10 mouse cellular contexts compared by ENCODE assay signal in genomic region chr16:38295349-38295930, GRCm38 (mm10). TPM values are rescaled to one million over a fixed set of nuclear protein-coding genes. Genes with fewer than 3 reads are reported as not detected.
DNase-seq lines count a peak whose midpoint lies in the region; ATAC-seq and TF ChIP-seq lines count a peak whose summit lies in the region.
"Had no signal": no experiment of that assay in that cellular context is flagged by ENCODE, and none has a peak within 500 bp of the region (broad histone marks: within the 10 kb centered on the region; RNA-seq: fewer than 3 reads in every experiment).

No protein-coding gene starts in this region.

- in situ Hi-C loops in CH12.LX (cut with MboI; ENCODE audit: low pct_ligation_motif_present, low pct_unique_long_range_greater_than_20kb, low sequenced_read_pairs), result no loop called here

- intact Hi-C loops in left cerebral cortex, postnatal 10 days (cut with DNase I), result no loop called here

- H3K79me2 ChIP-seq in CH12.LX (replicated peaks; ENCODE audit: control insufficient read depth, extremely low read depth, insufficient read depth, poor library complexity, severe bottlenecking), result no peaks in the 10 kb centered on the region

- H3K9me3 ChIP-seq in CH12.LX (replicated peaks; ENCODE audit: low read length), result no peaks in the 10 kb centered on the region
- no peaks in the 10 kb centered on the region for H3K9me3 ChIP-seq in liver, embryonic 16.5 days (replicated peaks; ENCODE audit: control insufficient read depth, low read length)
- H3K9me3 ChIP-seq in midbrain, embryonic 15.5 days, result no peaks in the 10 kb centered on the region
- H3K9me3 ChIP-seq: embryonic facial prominence, embryonic 12.5 days had no signal

- peak in 1 of 2 experiments; percentile 82; a peak in 3 of 4 replicates for TF ChIP-seq CTCF in CH12.LX (conservative IDR thresholded peaks at IDR 0.05 in 1 of 2, IDR thresholded peaks at IDR 0.05 in 1 of 2; ENCODE audit: low read depth in 2 of 2, low read length in 2 of 2)
- TF ChIP-seq CTCF in embryonic fibroblast, embryonic 13.5 days (IDR thresholded peaks at IDR 0.05; ENCODE audit: borderline replicate concordance, insufficient read depth, low read length), result peak; percentile 29; the same call in 1 of the 2 replicates

- TF ChIP-seq POLR2A in CH12.LX (IDR thresholded peaks at IDR 0.05; ENCODE audit: low read depth, low read length), result no peak
- no peak for TF ChIP-seq POLR2A in embryonic fibroblast, embryonic 13.5 days (IDR thresholded peaks at IDR 0.05; ENCODE audit: low read depth, low read length)

- no peak for TF ChIP-seq EP300 in CH12.LX (IDR thresholded peaks at IDR 0.05; ENCODE audit: low read length)

- H3K36me3 ChIP-seq in CH12.LX (replicated peaks in 1 of 2; ENCODE audit: control insufficient read depth in 1 of 2, insufficient read depth in 1 of 2, low read length in 1 of 2), result peaks cover 0 to 4% of the 10 kb centered on the region in 2 experiments
- H3K36me3 ChIP-seq in liver, embryonic 16.5 days (ENCODE audit: control insufficient read depth, insufficient read depth), result no peaks in the 10 kb centered on the region
- no peaks in the 10 kb centered on the region for H3K36me3 ChIP-seq in midbrain, embryonic 15.5 days (replicated peaks)
- H3K36me3 ChIP-seq: embryonic facial prominence, embryonic 12.5 days had no signal

- ATAC-seq in liver, embryonic 16.5 days (ENCODE audit: low read depth), result no peak
- ATAC-seq in midbrain, embryonic 15.5 days (replicated peaks), result no peak

- TF ChIP-seq RAD21 in CH12.LX (IDR thresholded peaks at IDR 0.05; ENCODE audit: low read depth, low read length), result peak; percentile 87

- H3K9ac ChIP-seq in CH12.LX (ENCODE audit: insufficient read depth, low read depth), result no peak overlapping the region
- no peak overlapping the region for H3K9ac ChIP-seq in liver, embryonic 16.5 days (ENCODE audit: low read depth, low read length)
- H3K9ac ChIP-seq in midbrain, embryonic 15.5 days, result no peak overlapping the region
- H3K9ac ChIP-seq: embryonic facial prominence, embryonic 12.5 days had no signal

- no peak overlapping the region for H3K27ac ChIP-seq in CH12.LX (ENCODE audit: insufficient read depth, low read depth)
- H3K27ac ChIP-seq in embryonic fibroblast, embryonic 13.5 days (ENCODE audit: insufficient read depth, low read length), result no peak overlapping the region
- H3K27ac ChIP-seq in liver, embryonic 16.5 days (ENCODE audit: low read length), result 0 out of 2 replicates have a peak overlapping the region, but pooled peaks have one; percentile 7
- H3K27ac ChIP-seq in midbrain, embryonic 15.5 days, result no peak overlapping the region
- H3K27ac ChIP-seq: embryonic facial prominence, embryonic 12.5 days had no signal

- 27% methylated on average over 5 of the region's 5 CpGs for WGBS in liver, embryonic 16.5 days (ENCODE audit: insufficient replicate concordance)
- WGBS in midbrain, embryonic 15.5 days, result 59% methylated on average over 5 of the region's 5 CpGs

- no peak overlapping the region for H3K4me2 ChIP-seq in CH12.LX (ENCODE audit: insufficient read depth, low read depth, poor library complexity, severe bottlenecking)
- no peak overlapping the region for H3K4me2 ChIP-seq in liver, embryonic 16.5 days (ENCODE audit: low read depth, low read length)
- no peak overlapping the region for H3K4me2 ChIP-seq in midbrain, embryonic 15.5 days
- H3K4me2 ChIP-seq: embryonic facial prominence, embryonic 12.5 days had no signal

- peaks cover 0 to 3% of the 10 kb centered on the region in 2 experiments; a peak in 1 of 4 replicates for H3K4me1 ChIP-seq in CH12.LX (ENCODE audit: control insufficient read depth in 1 of 2, insufficient read depth in 2 of 2)
- no peaks in the 10 kb centered on the region for H3K4me1 ChIP-seq in embryonic fibroblast, embryonic 13.5 days (ENCODE audit: control insufficient read depth, insufficient read depth, low read length)
- no peaks in the 10 kb centered on the region; the same call in 1 of the 2 replicates for H3K4me1 ChIP-seq in liver, embryonic 16.5 days (ENCODE audit: control insufficient read depth, low read depth, low read length)
- no peaks in the 10 kb centered on the region for H3K4me1 ChIP-seq in midbrain, embryonic 15.5 days
- H3K4me1 ChIP-seq: embryonic facial prominence, embryonic 12.5 days had no signal

- peak; percentile 11 for DNase-seq in left cerebral cortex, adult 11 months (ENCODE audit: low spot score)
- no peak for DNase-seq in left cerebral cortex, postnatal 10 days (ENCODE audit: extremely low spot score in 1 of 2, low spot score in 2 of 2)
- DNase-seq in CH12.LX (ENCODE audit: extremely low read depth), result no peak
- DNase-seq in spleen, postnatal 10 days (ENCODE audit: low spot score in 2 of 2), result no peak

- H3K27me3 ChIP-seq in CH12.LX (replicated peaks), result no peaks in the 10 kb centered on the region
- no peaks in the 10 kb centered on the region for H3K27me3 ChIP-seq in liver, embryonic 16.5 days (ENCODE audit: control insufficient read depth, insufficient read depth, low read depth, low read length)
- no peaks in the 10 kb centered on the region for H3K27me3 ChIP-seq in midbrain, embryonic 15.5 days (replicated peaks)
- H3K27me3 ChIP-seq: embryonic facial prominence, embryonic 12.5 days had no signal

- no peak overlapping the region for H3K4me3 ChIP-seq in CH12.LX (replicated peaks in 1 of 3; ENCODE audit: low read depth in 2 of 3, low read length in 2 of 3, poor library complexity in 1 of 3)
- H3K4me3 ChIP-seq in embryonic fibroblast, embryonic 13.5 days (ENCODE audit: insufficient read depth, low read length), result no peak overlapping the region
- no peak overlapping the region for H3K4me3 ChIP-seq in liver, embryonic 16.5 days (ENCODE audit: low read depth, low read length)
- H3K4me3 ChIP-seq in midbrain, embryonic 15.5 days, result no peak overlapping the region
- H3K4me3 ChIP-seq: embryonic facial prominence, embryonic 12.5 days had no signal

- dilution Hi-C loops in CH12.LX (cut with MboI; ENCODE audit: extremely low pct_ligation_motif_present, extremely low pct_unique_long_range_greater_than_20kb, low sequenced_read_pairs), result no loop called here

TF ChIP-seq in CH12.LX, 34 proteins besides CTCF, POLR2A, EP300 and RAD21 (continues in another document):
- 0 out of 2 replicates have a peak, but pooled peaks have one; percentile 32 for TF ChIP-seq NRF1 (IDR thresholded peaks at IDR 0.05; ENCODE audit: low read depth, low read length)
- TF ChIP-seq ZMIZ1 (IDR thresholded peaks at IDR 0.05; ENCODE audit: low read depth, low read length), result no peak
- no peak for TF ChIP-seq USF1 (IDR thresholded peaks at IDR 0.05; ENCODE audit: low read depth, low read length)
- no peak for TF ChIP-seq MAFK (IDR thresholded peaks at IDR 0.05; ENCODE audit: insufficient replicate concordance, low read length)
- peak; percentile 46; the same call in 1 of the 2 replicates for TF ChIP-seq ZC3H11A (IDR thresholded peaks at IDR 0.05; ENCODE audit: low read depth, low read length)
- TF ChIP-seq RCOR1 (conservative IDR thresholded peaks at IDR 0.05; ENCODE audit: low read depth, low read length), result 0 out of 2 replicates have a peak, but pooled peaks have one; percentile 21
- 0 out of 2 replicates have a peak, but pooled peaks have one; percentile 34 for TF ChIP-seq NELFE (IDR thresholded peaks at IDR 0.05; ENCODE audit: low read depth, low read length)
- TF ChIP-seq ELF1 (IDR thresholded peaks at IDR 0.05; ENCODE audit: low read depth, low read length), result peak; percentile 30; the same call in 1 of the 2 replicates
- no peak for TF ChIP-seq JUN (IDR thresholded peaks at IDR 0.05; ENCODE audit: insufficient read depth, low read depth, low read length)
- TF ChIP-seq POLR2AphosphoS2 (IDR thresholded peaks at IDR 0.05; ENCODE audit: low read depth, low read length), result no peak
- peak; percentile 75 for TF ChIP-seq SMC3 (IDR thresholded peaks at IDR 0.05; ENCODE audit: low read depth, low read length)
- TF ChIP-seq CHD1 (IDR thresholded peaks at IDR 0.05; ENCODE audit: low read depth, low read length), result no peak

RNA-seq across cellular contexts. Expression of gene Nr1i2, which starts 0.8 kb away (rescaled TPM):
- total RNA-seq in left cerebral cortex, postnatal 10 days (2021), result not detected
- total RNA-seq in CH12.LX (2012; rRNA removed) (not detected in 2 replicates), CH12.LX (2014; rRNA removed) (not detected in 2 replicates)
- polyA plus RNA-seq in CH12.LX (2012; ENCODE audit: insufficient read length, low read depth), result not detected in 2 replicates
- polyA plus RNA-seq in embryonic fibroblast, embryonic 13.5 days (2011; ENCODE audit: insufficient read length, low read depth, missing spikeins), result not detected in 2 replicates
- 6.9 TPM in 2 replicates for polyA plus RNA-seq in liver, embryonic 16.5 days (2015; fragmentation: Nextera tagmentation; extraction: Ambion mirVana)
- polyA plus RNA-seq in midbrain, embryonic 15.5 days (2015; fragmentation: Nextera tagmentation; extraction: Ambion mirVana), result 0.08 TPM in 1 of 2 replicates, not detected in the other
- total RNA-seq: granulocyte monocyte progenitor cell, adult 5-6 weeks; layer of hippocampus, adult 8-10 months had no signal
- polyA plus RNA-seq: embryonic facial prominence, embryonic 12.5 days had no signal

RNA-seq across cellular contexts. Expression of gene Maats1, which starts 46.5 kb away (rescaled TPM):
- total RNA-seq in left cerebral cortex, postnatal 10 days (2021), result 1 to 10 TPM in 1 of 2 experiments, under 1 TPM in 1; 0.88 to 1.1 TPM
- total RNA-seq in CH12.LX (2012; rRNA removed) (3.9 TPM in 2 replicates), CH12.LX (2014; rRNA removed) (1.7 and 1.9 TPM in 2 replicates)
- 2.0 and 2.9 TPM in 2 replicates for polyA plus RNA-seq in CH12.LX (2012; ENCODE audit: insufficient read length, low read depth)
- not detected in 2 replicates for polyA plus RNA-seq in embryonic fibroblast, embryonic 13.5 days (2011; ENCODE audit: insufficient read length, low read depth, missing spikeins)
- polyA plus RNA-seq in liver, embryonic 16.5 days (2015; fragmentation: Nextera tagmentation; extraction: Ambion mirVana), result 0.06 TPM in 1 of 2 replicates, not detected in the other
- 1.1 and 1.5 TPM in 2 replicates for polyA plus RNA-seq in midbrain, embryonic 15.5 days (2015; fragmentation: Nextera tagmentation; extraction: Ambion mirVana)
- total RNA-seq: granulocyte monocyte progenitor cell, adult 5-6 weeks had no signal

RNA-seq across cellular contexts. Expression of gene Cox17, which starts 51.4 kb away (rescaled TPM):
- total RNA-seq in left cerebral cortex, postnatal 10 days (2021), result 10 to 100 TPM; 47.3 to 59.1 TPM
- total RNA-seq in CH12.LX (2012; rRNA removed) (643 and 706 TPM in 2 replicates), CH12.LX (2014; rRNA removed) (410 and 438 TPM in 2 replicates)
- polyA plus RNA-seq in CH12.LX (2012; ENCODE audit: insufficient read length, low read depth), result 533 and 622 TPM in 2 replicates
- 93.2 and 102 TPM in 2 replicates for polyA plus RNA-seq in embryonic fibroblast, embryonic 13.5 days (2011; ENCODE audit: insufficient read length, low read depth, missing spikeins)
- 209 and 258 TPM in 2 replicates for polyA plus RNA-seq in liver, embryonic 16.5 days (2015; fragmentation: Nextera tagmentation; extraction: Ambion mirVana)
- polyA plus RNA-seq in midbrain, embryonic 15.5 days (2015; fragmentation: Nextera tagmentation; extraction: Ambion mirVana), result 75.4 and 77.9 TPM in 2 replicates

RNA-seq across cellular contexts. Expression of gene Gm21987, which starts 51.4 kb away (rescaled TPM):
- not detected for total RNA-seq in left cerebral cortex, postnatal 10 days (2021)
- total RNA-seq in CH12.LX (2012; rRNA removed) (0.42 TPM in 1 of 2 replicates, not detected in the other), CH12.LX (2014; rRNA removed) (not detected in 2 replicates)
- 0.87 TPM in 1 of 2 replicates, not detected in the other for polyA plus RNA-seq in CH12.LX (2012; ENCODE audit: insufficient read length, low read depth)
- polyA plus RNA-seq in embryonic fibroblast, embryonic 13.5 days (2011; ENCODE audit: insufficient read length, low read depth, missing spikeins), result 1.4 TPM in 1 of 2 replicates, not detected in the other
- polyA plus RNA-seq in liver, embryonic 16.5 days (2015; fragmentation: Nextera tagmentation; extraction: Ambion mirVana), result not detected in 2 replicates
- 0.77 TPM in 1 of 2 replicates, not detected in the other for polyA plus RNA-seq in midbrain, embryonic 15.5 days (2015; fragmentation: Nextera tagmentation; extraction: Ambion mirVana)
- total RNA-seq: granulocyte monocyte progenitor cell, adult 5-6 weeks had no signal
- polyA plus RNA-seq: embryonic facial prominence, embryonic 12.5 days had no signal
